Mouse (Mus musculus): Measurements from ENCODE around the gene Olfr193. TPM values are rescaled to one million over a fixed set of nuclear protein-coding genes. Genes with fewer than 3 reads are reported as not detected.
"Not testable (repeated sequence)": the region's sequence is repeated elsewhere in the genome, so short reads cannot be mapped to it uniquely, and the experiment has no call there.

The Olfr193 gene
- total RNA-seq (2015) (not detected in 2 replicates), total RNA-seq (2017) (not detected in 2 replicates)

- no peak for ATAC-seq (ENCODE audit: poor library complexity, severe bottlenecking)
Measured at GRCm38 (mm10) chr16:59111781-59112180, at the start of gene Olfr193. Gene Olfr193, minus strand, starts transcription at chr16:59111881.

- no peak for ATAC-seq (ENCODE audit: poor library complexity, severe bottlenecking)
Measured at GRCm38 (mm10) chr16:59151996-59152395, 40.3 kb upstream of the Olfr193 start.

DNA sequence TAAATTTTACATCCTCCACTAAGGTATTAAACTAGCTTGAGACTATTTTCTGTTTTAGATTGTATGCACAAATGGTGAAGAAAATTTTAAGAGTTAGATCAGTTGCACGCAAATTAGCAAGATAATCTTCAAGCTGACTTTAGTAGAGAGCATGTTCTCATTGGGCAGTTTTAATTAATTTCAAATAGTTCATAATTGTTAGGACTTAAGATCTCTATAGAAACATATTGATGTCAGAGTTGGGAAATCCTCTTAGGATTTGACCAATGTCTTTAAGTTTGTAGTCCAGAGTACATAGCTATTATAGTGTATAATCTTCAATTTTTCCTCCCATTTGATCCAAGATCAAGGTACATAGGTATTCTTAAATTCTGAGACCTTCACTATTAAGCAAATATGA lies 35.1 kb upstream of the Olfr193 start, which contains the start of gene Olfr195:
Gene Olfr195 (plus strand): TSS at position 301 of the 400 bp plus-strand sequence.
- ATAC-seq (ENCODE audit: poor library complexity, severe bottlenecking) = no peak

- ATAC-seq (ENCODE audit: poor library complexity, severe bottlenecking) = no peak
Measured at GRCm38 (mm10) chr16:59141105-59141504, 29.4 kb upstream of the Olfr193 start.

- no peak for ATAC-seq (ENCODE audit: poor library complexity, severe bottlenecking)
Measured at GRCm38 (mm10) chr16:59130740-59131139, 19.1 kb upstream of the Olfr193 start.

DNA sequence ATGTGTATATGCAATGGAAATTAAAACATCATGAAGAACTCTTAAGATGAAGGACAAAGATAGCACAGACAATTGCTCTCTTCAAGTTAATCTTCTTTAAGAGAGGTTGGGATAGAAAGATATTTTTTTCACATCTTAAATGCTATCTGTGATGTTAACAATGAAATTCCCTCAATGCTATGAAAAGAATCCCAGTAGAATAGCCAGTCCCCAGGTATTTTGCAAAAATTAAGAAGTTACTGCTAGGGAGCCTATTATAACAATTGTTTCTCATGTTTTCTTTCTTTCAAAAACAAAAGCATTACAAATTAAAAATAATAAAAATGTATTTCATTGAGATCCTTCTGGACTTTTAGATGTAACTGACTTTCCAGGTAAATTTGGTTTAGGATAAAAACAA lies 9.3 kb upstream of the Olfr193 start, which contains the start of gene Olfr194:
Gene Olfr194 (minus strand): TSS at position 101 of the 400 bp plus-strand sequence.
- no peak for ATAC-seq (ENCODE audit: poor library complexity, severe bottlenecking)

- ATAC-seq (ENCODE audit: poor library complexity, severe bottlenecking) = not testable (repeated sequence)
Measured at GRCm38 (mm10) chr16:59108522-59108921, 3.2 kb downstream of the Olfr193 start.

DNA sequence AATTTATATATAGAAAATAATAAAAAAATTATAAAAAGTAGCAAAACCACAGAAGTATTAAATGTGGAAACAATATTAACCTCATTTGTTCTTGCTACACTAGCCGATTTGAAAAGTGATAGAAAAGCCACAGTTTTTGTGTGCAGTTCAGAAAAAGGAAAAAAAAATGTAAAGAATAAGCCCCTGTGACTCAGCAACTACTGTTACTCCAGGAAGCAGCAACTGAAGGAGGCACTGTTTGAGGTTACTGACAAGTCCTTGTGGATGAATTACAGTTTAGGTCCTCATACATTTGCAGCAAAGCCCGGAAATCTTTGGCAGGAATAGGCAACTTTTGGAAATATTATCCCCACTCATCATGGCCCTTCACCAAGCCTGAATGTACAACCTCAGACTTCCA lies 6.4 kb downstream of the Olfr193 start:
- no peak for ATAC-seq (ENCODE audit: poor library complexity, severe bottlenecking)

DNA sequence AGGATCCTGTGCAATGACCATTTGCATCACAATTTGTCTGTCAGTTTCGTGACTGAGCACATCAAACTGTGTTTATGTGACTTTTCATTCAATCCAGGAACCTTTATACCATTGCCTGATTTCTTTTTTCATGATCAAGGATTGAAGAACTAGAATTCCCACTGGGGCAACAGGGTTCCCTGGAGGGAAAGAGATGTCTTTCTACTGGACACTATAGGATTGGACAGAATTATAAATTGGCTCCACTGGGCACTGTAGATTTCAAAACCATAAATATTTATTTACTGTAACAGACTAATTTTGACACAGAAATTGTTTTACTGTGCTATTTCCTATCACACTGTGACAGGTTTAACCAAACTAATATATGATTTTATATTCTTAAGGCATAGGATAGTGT lies 22.0 kb downstream of the Olfr193 start, which contains the start of gene Olfr191:
Gene Olfr191 (minus strand): TSS at position 101 of the 400 bp plus-strand sequence.
- not testable (repeated sequence) for ATAC-seq (ENCODE audit: poor library complexity, severe bottlenecking)

DNA sequence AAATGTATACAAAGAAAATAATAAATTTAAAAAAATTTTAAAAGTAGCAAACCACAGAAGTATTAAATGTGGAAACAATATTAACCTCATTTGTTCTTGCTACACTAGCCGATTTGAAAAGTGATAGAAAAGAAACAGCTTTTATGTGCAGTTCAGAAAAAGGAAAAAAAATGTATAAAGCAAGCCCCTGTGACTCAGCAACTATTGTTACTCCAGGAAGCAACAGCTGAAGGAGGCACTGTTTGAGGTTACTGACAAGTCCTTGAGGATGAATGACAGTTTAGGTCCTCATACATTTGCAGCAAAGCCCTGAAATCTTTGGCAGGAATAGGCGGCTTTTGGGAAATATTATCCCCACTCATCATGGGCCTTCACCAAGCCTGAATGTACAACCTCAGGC lies 30.6 kb downstream of the Olfr193 start:
- ATAC-seq (ENCODE audit: poor library complexity, severe bottlenecking) = not testable (repeated sequence)

DNA sequence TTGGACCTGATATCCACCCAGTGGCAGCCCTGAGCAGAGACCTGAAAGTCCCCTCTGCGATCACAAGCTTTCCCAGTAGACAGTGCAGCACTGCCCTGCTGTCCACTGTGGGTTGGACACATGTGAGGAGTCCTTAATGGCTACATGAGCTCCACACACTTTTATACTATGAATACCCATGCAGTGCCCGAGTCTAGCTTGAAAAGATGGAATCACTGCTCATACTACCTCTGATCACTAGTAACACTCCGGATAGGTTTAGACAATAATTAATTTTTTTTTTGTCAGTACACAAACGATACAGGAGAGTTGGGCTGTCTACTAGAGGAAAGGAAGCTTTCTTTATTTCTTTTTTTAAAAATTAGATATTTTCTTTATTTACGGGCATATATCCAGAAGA lies 33.8 kb downstream of the Olfr193 start, which contains the start of gene Olfr190:
Gene Olfr190 (minus strand): TSS at position 101 of the 400 bp plus-strand sequence.
- ATAC-seq (ENCODE audit: poor library complexity, severe bottlenecking) = no peak

GRCm38 (mm10) chr16:59073520-59073919 lies 38.2 kb downstream of the Olfr193 start:
- ATAC-seq (ENCODE audit: poor library complexity, severe bottlenecking) = no peak

- no peak for ATAC-seq (ENCODE audit: poor library complexity, severe bottlenecking)
Measured at GRCm38 (mm10) chr16:59071755-59072154, 39.9 kb downstream of the Olfr193 start.

DNA sequence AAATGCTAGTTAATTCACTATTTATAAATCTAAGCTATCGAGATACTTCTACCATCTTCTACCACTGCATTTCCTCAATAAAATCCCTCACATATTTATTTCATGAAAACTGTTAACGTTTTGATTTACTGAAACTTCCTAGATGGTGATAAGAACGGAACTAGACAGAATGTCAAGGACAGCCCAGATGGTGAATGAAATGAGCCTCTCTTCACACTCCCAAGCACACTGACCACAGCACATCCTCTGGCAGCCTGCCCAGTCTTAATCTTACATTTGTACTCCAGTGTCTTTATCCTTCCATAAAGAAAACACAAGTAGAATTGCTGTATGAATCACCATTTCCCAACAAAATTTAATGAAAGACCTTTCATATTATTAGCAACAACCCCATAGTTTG lies 49.3 kb downstream of the Olfr193 start:
- not testable (repeated sequence) for ATAC-seq (ENCODE audit: poor library complexity, severe bottlenecking)

Other genes with a start within 250 kb of the Olfr193 start
- gene Olfr177, start 237.1 kb downstream of the Olfr193 start, total RNA-seq (2015) = not detected in 2 replicates
- gene Olfr177, start 237.1 kb downstream of the Olfr193 start, total RNA-seq (2017) = not detected in 2 replicates
- gene Olfr178, start 219.8 kb downstream of the Olfr193 start, total RNA-seq (2015) = not detected in 2 replicates
- gene Olfr178, start 219.8 kb downstream of the Olfr193 start, total RNA-seq (2017) = not detected in 2 replicates
- gene Olfr181, start 183.1 kb downstream of the Olfr193 start, total RNA-seq (2015) = not detected in 2 replicates
- not detected in 2 replicates for gene Olfr181, start 183.1 kb downstream of the Olfr193 start, total RNA-seq (2017)
- not detected in 2 replicates for gene Olfr180, start 182.5 kb downstream of the Olfr193 start, total RNA-seq (2015)
- gene Olfr180, start 182.5 kb downstream of the Olfr193 start, total RNA-seq (2017) = not detected in 2 replicates
- not detected in 2 replicates for gene Olfr183, start 116.5 kb downstream of the Olfr193 start, total RNA-seq (2015)
- not detected in 2 replicates for gene Olfr183, start 116.5 kb downstream of the Olfr193 start, total RNA-seq (2017)
- gene Olfr186, start 81.6 kb downstream of the Olfr193 start, total RNA-seq (2015) = not detected in 2 replicates
- not detected in 2 replicates for gene Olfr186, start 81.6 kb downstream of the Olfr193 start, total RNA-seq (2017)
- gene Olfr187, start 72.1 kb downstream of the Olfr193 start, total RNA-seq (2015) = not detected in 2 replicates
- gene Olfr187, start 72.1 kb downstream of the Olfr193 start, total RNA-seq (2017) = not detected in 2 replicates
- not detected in 2 replicates for gene Olfr190, start 33.9 kb downstream of the Olfr193 start, total RNA-seq (2015)
- not detected in 2 replicates for gene Olfr190, start 33.9 kb downstream of the Olfr193 start, total RNA-seq (2017)
- gene Olfr191, start 22.1 kb downstream of the Olfr193 start, total RNA-seq (2015) = not detected in 2 replicates
- gene Olfr191, start 22.1 kb downstream of the Olfr193 start, total RNA-seq (2017) = not detected in 2 replicates
- gene Olfr194, start 9.2 kb upstream of the Olfr193 start, total RNA-seq (2015) = not detected in 2 replicates
- gene Olfr194, start 9.2 kb upstream of the Olfr193 start, total RNA-seq (2017) = not detected in 2 replicates
- gene Olfr195, start 35.2 kb upstream of the Olfr193 start, total RNA-seq (2015) = not detected in 2 replicates
- not detected in 2 replicates for gene Olfr195, start 35.2 kb upstream of the Olfr193 start, total RNA-seq (2017)
- gene Olfr196, start 58.6 kb upstream of the Olfr193 start, total RNA-seq (2015) = not detected in 2 replicates
- gene Olfr196, start 58.6 kb upstream of the Olfr193 start, total RNA-seq (2017) = not detected in 2 replicates
- gene Olfr198, start 91.7 kb upstream of the Olfr193 start, total RNA-seq (2015) = not detected in 2 replicates
- not detected in 2 replicates for gene Olfr198, start 91.7 kb upstream of the Olfr193 start, total RNA-seq (2017)
- not detected in 2 replicates for gene Olfr199, start 107.9 kb upstream of the Olfr193 start, total RNA-seq (2015)
- not detected in 2 replicates for gene Olfr199, start 107.9 kb upstream of the Olfr193 start, total RNA-seq (2017)
- not detected in 2 replicates for gene Olfr201, start 160.8 kb upstream of the Olfr193 start, total RNA-seq (2015)
- gene Olfr201, start 160.8 kb upstream of the Olfr193 start, total RNA-seq (2017) = not detected in 2 replicates
- gene Olfr202, start 174.9 kb upstream of the Olfr193 start, total RNA-seq (2015) = not detected in 2 replicates
- not detected in 2 replicates for gene Olfr202, start 174.9 kb upstream of the Olfr193 start, total RNA-seq (2017)
- gene Olfr203, start 187.0 kb upstream of the Olfr193 start, total RNA-seq (2015) = not detected in 2 replicates
- not detected in 2 replicates for gene Olfr203, start 187.0 kb upstream of the Olfr193 start, total RNA-seq (2017)
- gene Olfr204, start 206.4 kb upstream of the Olfr193 start, total RNA-seq (2015) = not detected in 2 replicates
- not detected in 2 replicates for gene Olfr204, start 206.4 kb upstream of the Olfr193 start, total RNA-seq (2017)
- not detected in 2 replicates for gene Olfr205, start 219.3 kb upstream of the Olfr193 start, total RNA-seq (2015)
- gene Olfr205, start 219.3 kb upstream of the Olfr193 start, total RNA-seq (2017) = not detected in 2 replicates
- gene Olfr206, start 237.4 kb upstream of the Olfr193 start, total RNA-seq (2015) = not detected in 2 replicates
- gene Olfr206, start 237.4 kb upstream of the Olfr193 start, total RNA-seq (2017) = not detected in 2 replicates

Data from megakaryocyte, adult 5-6 weeks (primary cell).